Mouse (Mus musculus): ENCODE measurements around the gene Pam16. TPM values are rescaled to one million over a fixed set of nuclear protein-coding genes. Genes with fewer than 3 reads are reported as not detected.

Pam16 gene
- polyA plus RNA-seq, 1 experiment from 2014 or later = 131 TPM

DNA sequence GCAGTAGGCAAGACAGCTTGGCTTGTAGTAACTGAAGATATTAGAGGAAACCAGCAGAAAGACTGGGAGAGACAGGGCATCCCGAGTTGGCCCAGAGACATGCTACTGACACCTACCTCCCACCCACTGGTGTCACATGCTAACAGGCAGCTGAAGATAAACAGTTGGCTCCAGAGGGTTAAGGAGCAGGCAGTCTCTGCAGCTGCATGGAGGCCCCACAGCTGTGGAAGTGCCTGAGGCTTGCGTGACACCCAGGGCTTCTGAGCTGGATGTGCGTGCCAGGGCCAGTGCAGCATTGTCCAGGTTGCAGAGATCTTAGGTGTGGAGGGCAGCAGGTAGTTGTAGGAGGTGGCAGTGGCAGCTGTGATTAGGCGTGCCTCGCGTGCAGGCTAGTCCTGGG, 2.3 kb upstream of the Pam16 start:
- no peaks in the 10 kb centered on the region for H3K27me3 ChIP-seq (ENCODE audit: insufficient read depth, poor library complexity, severe bottlenecking)
- peaks cover 28% of the 10 kb centered on the region for H3K36me3 ChIP-seq
- no peak for DNase-seq (ENCODE audit: low spot score)
- H3K9me3 ChIP-seq = no peaks in the 10 kb centered on the region
- H3K27ac ChIP-seq = no peak overlapping the region
- 91% methylated on average over 6 of the region's 6 CpGs for WGBS
- no peak overlapping the region for H3K4me3 ChIP-seq
- peaks cover 27% of the 10 kb centered on the region for H3K4me1 ChIP-seq (replicated peaks)

DNA sequence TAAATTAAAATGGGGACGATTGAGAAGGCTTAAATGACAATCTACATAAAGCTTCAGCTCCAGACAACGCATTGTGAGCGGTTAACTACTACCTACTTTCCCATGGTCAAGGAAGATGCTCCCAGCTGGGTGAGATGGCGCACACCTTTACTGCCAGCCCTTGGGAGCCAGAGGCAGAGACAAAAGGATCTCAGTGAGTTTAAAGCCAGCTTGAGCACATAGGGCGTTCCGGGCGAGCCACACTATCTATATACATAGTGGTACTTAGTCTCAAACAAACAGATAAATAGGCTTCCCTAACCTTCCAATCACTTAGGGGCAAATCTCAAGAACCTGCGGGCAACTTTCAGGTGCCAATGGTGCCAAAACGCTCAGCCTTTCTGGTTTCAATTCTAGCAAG, 714 bp downstream of the Pam16 start:
- 28% methylated on average over 9 of the region's 9 CpGs for WGBS
- Histone ChIP-seq H3K36me3 (peaks cover 22% of the 10 kb centered on the region), H3K27me3 (ENCODE audit: insufficient read depth, poor library complexity, severe bottlenecking) (no peaks in the 10 kb centered on the region), H3K27ac (peak overlapping the region; percentile 94), H3K4me1 (replicated peaks) (peaks cover 33% of the 10 kb centered on the region), H3K9me3 (no peaks in the 10 kb centered on the region), H3K4me3 (peak overlapping the region; percentile 86)
- DNase-seq (ENCODE audit: low spot score) = no peak

GRCm38 (mm10) chr16:4616829-4617228, 8.0 kb downstream of the Pam16 start:
- DNase-seq (ENCODE audit: low spot score) = no peak
- Histone ChIP-seq H3K4me3 (no peak overlapping the region), H3K27me3 (ENCODE audit: insufficient read depth, poor library complexity, severe bottlenecking) (no peaks in the 10 kb centered on the region), H3K4me1 (replicated peaks) (peaks cover 5% of the 10 kb centered on the region), H3K36me3 (peaks cover 77% of the 10 kb centered on the region), H3K9me3 (no peaks in the 10 kb centered on the region), H3K27ac (no peak overlapping the region)
- WGBS = 87% methylated on average over 4 of the region's 4 CpGs

DNA sequence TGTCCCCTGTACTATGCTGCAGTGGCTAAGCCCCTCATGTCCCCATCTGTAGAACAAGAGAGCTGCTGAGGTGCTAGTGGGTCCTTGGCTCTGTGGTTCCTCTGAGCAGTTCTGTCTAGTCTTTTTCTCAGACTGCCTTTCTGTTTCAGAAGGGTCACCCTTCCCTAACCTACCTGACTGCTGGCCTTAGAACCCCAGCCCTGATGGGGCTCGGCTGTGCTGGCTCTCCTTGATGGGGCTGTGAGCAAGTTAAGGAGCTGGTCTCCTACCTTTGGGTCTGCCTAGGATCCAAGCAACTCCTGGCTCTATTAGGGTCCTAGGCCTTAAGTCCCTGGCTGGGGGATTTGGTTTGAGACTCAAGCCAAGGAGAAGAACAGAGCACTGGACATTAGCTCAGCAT, 9.5 kb downstream of the Pam16 start:
- H3K27me3 ChIP-seq (ENCODE audit: insufficient read depth, poor library complexity, severe bottlenecking) = no peaks in the 10 kb centered on the region
- no peaks in the 10 kb centered on the region for H3K4me1 ChIP-seq (replicated peaks)
- peaks cover 91% of the 10 kb centered on the region for H3K36me3 ChIP-seq
- no peak overlapping the region for H3K4me3 ChIP-seq
- no peak overlapping the region for H3K27ac ChIP-seq
- WGBS = 77% methylated on average over 1 of the region's 1 CpGs
- DNase-seq (ENCODE audit: low spot score) = no peak
- no peaks in the 10 kb centered on the region for H3K9me3 ChIP-seq

DNA sequence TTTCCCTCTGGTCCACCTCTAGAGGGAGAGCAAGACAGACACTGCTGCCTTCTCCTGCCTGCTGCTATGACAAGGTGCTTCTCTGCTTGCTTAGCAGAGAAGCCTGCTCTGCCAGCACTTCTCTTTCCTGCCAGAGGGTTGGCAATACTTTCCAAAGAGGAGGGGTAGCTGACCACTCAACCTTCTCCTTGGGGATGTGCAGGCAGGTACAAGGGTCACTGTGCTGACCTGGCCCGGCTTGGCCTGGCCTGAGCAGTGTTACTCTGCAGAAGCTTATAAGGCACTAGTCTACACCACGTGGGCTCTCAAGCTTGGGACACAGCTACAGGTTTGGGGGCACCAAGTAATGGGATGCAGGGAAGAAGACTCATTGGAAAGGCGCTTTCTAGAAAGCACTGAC, 10.1 kb downstream of the Pam16 start:
- H3K36me3 ChIP-seq = peaks cover 94% of the 10 kb centered on the region
- 90% methylated on average over 3 of the region's 3 CpGs for WGBS

DNA sequence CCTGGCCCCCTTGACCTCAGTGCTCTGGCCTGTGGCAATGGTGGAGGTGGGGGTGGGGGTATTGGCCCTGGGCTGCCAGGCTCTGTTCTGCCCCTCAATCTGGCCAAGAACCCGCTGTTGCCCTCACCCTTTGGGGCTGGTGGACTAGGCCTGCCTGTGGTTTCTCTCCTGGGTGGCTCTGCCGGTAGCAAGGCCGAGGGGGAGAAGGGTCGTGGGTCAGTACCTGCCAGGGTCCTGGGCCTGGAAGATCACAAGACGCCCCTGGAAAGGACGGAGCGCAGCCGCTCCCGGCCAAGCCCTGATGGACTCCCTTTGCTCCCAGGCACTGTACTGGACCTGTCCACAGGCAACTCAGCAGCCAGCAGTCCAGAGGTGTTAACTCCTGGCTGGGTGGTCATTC, 11.1 kb downstream of the Pam16 start:
- peaks cover 98% of the 10 kb centered on the region for H3K36me3 ChIP-seq
- no peak overlapping the region for H3K4me3 ChIP-seq
- 95% methylated on average over 9 of the region's 9 CpGs for WGBS
- no peak for DNase-seq (ENCODE audit: low spot score)
- H3K9me3 ChIP-seq = no peaks in the 10 kb centered on the region
- H3K4me1 ChIP-seq (replicated peaks) = no peaks in the 10 kb centered on the region
- no peaks in the 10 kb centered on the region for H3K27me3 ChIP-seq (ENCODE audit: insufficient read depth, poor library complexity, severe bottlenecking)
- H3K27ac ChIP-seq = no peak overlapping the region

More for the DNA sequence above, 10.1 kb downstream of the Pam16 start:
- Histone ChIP-seq H3K4me3 (no peak overlapping the region), H3K27me3 (ENCODE audit: insufficient read depth, poor library complexity, severe bottlenecking) (no peaks in the 10 kb centered on the region), H3K4me1 (replicated peaks) (no peaks in the 10 kb centered on the region), H3K9me3 (no peaks in the 10 kb centered on the region), H3K27ac (no peak overlapping the region)
- DNase-seq (ENCODE audit: low spot score) = no peak

GRCm38 (mm10) chr16:4611676-4612075, 13.1 kb downstream of the Pam16 start:
- DNase-seq (ENCODE audit: low spot score) = no peak
- Histone ChIP-seq H3K27ac (no peak overlapping the region), H3K4me3 (no peak overlapping the region), H3K9me3 (no peaks in the 10 kb centered on the region), H3K4me1 (replicated peaks) (peaks cover 18% of the 10 kb centered on the region), H3K27me3 (ENCODE audit: insufficient read depth, poor library complexity, severe bottlenecking) (no peaks in the 10 kb centered on the region), H3K36me3 (peaks cover 82% of the 10 kb centered on the region)
- 95% methylated on average over 7 of the region's 7 CpGs for WGBS

DNA sequence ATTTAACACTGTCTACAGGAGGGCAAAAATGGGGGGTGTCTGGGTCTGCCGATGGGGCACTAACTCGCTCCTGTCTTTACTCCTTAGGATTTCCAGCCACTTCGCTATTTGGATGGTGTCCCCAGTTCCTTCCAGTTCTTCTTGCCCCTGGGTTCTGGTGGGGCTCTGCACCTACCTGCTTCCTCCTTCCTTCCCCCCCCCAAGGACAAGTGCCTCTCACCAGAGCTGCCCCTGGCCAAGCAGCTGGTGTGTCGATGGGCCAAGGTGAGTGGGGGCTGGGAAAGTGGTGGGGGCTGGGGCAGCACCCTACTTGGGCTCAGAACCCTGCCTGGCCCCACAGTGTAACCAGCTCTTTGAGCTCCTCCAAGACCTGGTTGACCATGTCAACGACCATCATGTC, 13.6 kb downstream of the Pam16 start:
- no peak overlapping the region for H3K4me3 ChIP-seq
- H3K27me3 ChIP-seq (ENCODE audit: insufficient read depth, poor library complexity, severe bottlenecking) = no peaks in the 10 kb centered on the region
- DNase-seq (ENCODE audit: low spot score) = no peak
- H3K36me3 ChIP-seq = peaks cover 79% of the 10 kb centered on the region
- H3K4me1 ChIP-seq (replicated peaks) = peaks cover 23% of the 10 kb centered on the region
- no peaks in the 10 kb centered on the region for H3K9me3 ChIP-seq
- 92% methylated on average over 5 of the region's 5 CpGs for WGBS
- H3K27ac ChIP-seq = no peak overlapping the region

DNA sequence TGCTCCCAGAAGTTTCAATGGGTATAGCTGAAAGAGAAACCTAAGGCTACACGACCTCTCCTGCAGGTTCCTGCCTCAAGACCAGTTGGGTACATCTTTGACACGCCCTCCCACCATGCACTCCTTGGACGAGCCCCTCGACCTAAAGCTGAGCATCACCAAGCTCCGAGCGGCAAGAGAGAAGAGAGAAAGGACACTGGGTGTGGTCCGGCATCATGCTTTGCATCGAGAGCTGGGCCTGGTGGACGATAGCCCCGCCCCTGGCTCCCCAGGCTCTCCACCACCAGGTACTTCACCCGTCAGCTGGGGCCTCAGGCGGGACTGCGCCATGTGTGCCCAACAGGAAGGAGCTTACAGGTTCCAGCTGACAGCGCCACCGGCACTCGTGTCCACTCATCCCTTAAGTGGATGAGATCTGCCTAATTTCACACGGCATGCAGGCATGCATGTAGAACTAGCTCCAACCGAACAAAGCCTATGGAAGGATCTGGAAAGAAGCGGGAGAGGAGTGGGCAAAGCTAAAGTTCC, 16.2 kb downstream of the Pam16 start:
- no peak overlapping the region for H3K4me3 ChIP-seq
- H3K9me3 ChIP-seq = no peaks in the 10 kb centered on the region
- H3K4me1 ChIP-seq (replicated peaks) = peaks cover 49% of the 10 kb centered on the region
- 90% methylated on average over 19 of the region's 19 CpGs for WGBS
- no peaks in the 10 kb centered on the region for H3K27me3 ChIP-seq (ENCODE audit: insufficient read depth, poor library complexity, severe bottlenecking)
- H3K27ac ChIP-seq = no peak overlapping the region
- DNase-seq (ENCODE audit: low spot score) = no peak
- H3K36me3 ChIP-seq = peaks cover 53% of the 10 kb centered on the region

- Histone ChIP-seq H3K27ac (0 out of 2 replicates have a peak overlapping the region, but pooled peaks have one; percentile 84), H3K27me3 (ENCODE audit: insufficient read depth, poor library complexity, severe bottlenecking) (no peaks in the 10 kb centered on the region), H3K9me3 (no peaks in the 10 kb centered on the region), H3K4me3 (no peak overlapping the region), H3K36me3 (peaks cover 46% of the 10 kb centered on the region), H3K4me1 (replicated peaks) (peaks cover 55% of the 10 kb centered on the region)
- WGBS = 53% methylated on average over 9 of the region's 9 CpGs
- peak; percentile 82 for DNase-seq (ENCODE audit: low spot score)
Observed at GRCm38 (mm10) chr16:4607818-4608531, 16.8 kb downstream of the Pam16 start.

DNA sequence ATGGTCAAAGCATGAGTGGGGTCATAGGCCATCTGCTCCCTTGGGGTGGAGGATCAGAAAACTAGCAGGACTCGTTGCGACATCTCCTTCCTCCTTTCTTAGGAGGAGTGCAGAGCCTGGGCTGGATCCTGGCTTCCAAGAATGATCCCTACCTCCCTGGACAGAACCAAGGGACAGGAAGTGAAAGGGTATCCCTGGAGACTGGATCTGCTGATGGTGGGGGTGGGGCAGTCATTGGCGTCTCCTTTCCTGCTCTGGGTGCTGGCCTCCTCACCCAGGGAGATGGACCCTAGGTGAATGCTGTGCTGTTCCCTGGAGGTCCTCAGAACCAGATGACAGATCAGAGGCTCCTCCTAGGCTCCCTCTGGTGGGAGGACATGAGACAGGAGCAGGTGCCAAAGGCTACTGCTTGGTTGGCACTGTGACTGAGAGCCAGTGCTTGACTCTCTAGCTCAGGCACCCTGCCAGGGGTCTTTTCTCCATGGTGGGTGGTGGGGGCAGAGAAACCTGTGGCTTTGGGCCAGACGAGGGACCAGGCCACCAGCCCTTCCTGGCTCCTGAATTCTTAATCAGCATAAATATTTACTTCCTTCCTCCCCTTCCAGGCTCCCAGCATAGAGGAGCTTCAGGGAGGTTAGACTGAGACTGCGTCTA, 18.2 kb downstream of the Pam16 start:
- Histone ChIP-seq H3K36me3 (peaks cover 32% of the 10 kb centered on the region), H3K27ac (peak overlapping the region; percentile 84), H3K27me3 (ENCODE audit: insufficient read depth, poor library complexity, severe bottlenecking) (no peaks in the 10 kb centered on the region), H3K9me3 (no peaks in the 10 kb centered on the region), H3K4me1 (replicated peaks) (peaks cover 70% of the 10 kb centered on the region), H3K4me3 (peak overlapping the region; percentile 31; the same call in 1 of the 2 replicates)
- 40% methylated on average over 5 of the region's 5 CpGs for WGBS
- DNase-seq (ENCODE audit: low spot score) = no peak

- H3K36me3 ChIP-seq = peaks cover 24% of the 10 kb centered on the region
- no peaks in the 10 kb centered on the region for H3K9me3 ChIP-seq
- H3K27ac ChIP-seq = peak overlapping the region; percentile 84
- H3K4me3 ChIP-seq = peak overlapping the region; percentile 31
- peaks cover 79% of the 10 kb centered on the region for H3K4me1 ChIP-seq (replicated peaks)
- no peaks in the 10 kb centered on the region for H3K27me3 ChIP-seq (ENCODE audit: insufficient read depth, poor library complexity, severe bottlenecking)
- DNase-seq (ENCODE audit: low spot score) = no peak
- 42% methylated on average over 13 of the region's 13 CpGs for WGBS
Observed at GRCm38 (mm10) chr16:4605514-4606131, 19.2 kb downstream of the Pam16 start.

GRCm38 (mm10) chr16:4604293-4604837, 20.4 kb downstream of the Pam16 start:
- Histone ChIP-seq H3K9me3 (no peaks in the 10 kb centered on the region), H3K4me3 (no peak overlapping the region), H3K4me1 (replicated peaks) (peaks cover 92% of the 10 kb centered on the region), H3K36me3 (peaks cover 14% of the 10 kb centered on the region), H3K27me3 (ENCODE audit: insufficient read depth, poor library complexity, severe bottlenecking) (no peaks in the 10 kb centered on the region), H3K27ac (peak overlapping the region; percentile 84)
- no peak for DNase-seq (ENCODE audit: low spot score)
- WGBS = 70% methylated on average over 11 of the region's 11 CpGs

Measured in hindbrain, embryonic 10.5 days (tissue).